In genomic region chr5:90647473-90647872, GRCm38 (mm10) we compare ENCODE assay signal across 26 mouse cellular contexts. TPM values are rescaled to one million over a fixed set of nuclear protein-coding genes. Genes with fewer than 3 reads are reported as not detected.
DNase-seq lines count a peak whose midpoint lies in the region; ATAC-seq and TF ChIP-seq lines count a peak whose summit lies in the region.
"Had no signal": no experiment of that assay in that cellular context is flagged by ENCODE, and none has a peak within 500 bp of the region (broad histone marks: within the 10 kb centered on the region; RNA-seq: fewer than 3 reads in every experiment).

No protein-coding gene starts in this region.

- H3K4me2 ChIP-seq in intestine, embryonic 16.5 days (ENCODE audit: low read depth, low read length), result no peak overlapping the region
- no peak overlapping the region for H3K4me2 ChIP-seq in intestine, embryonic 15.5 days (replicated peaks)
- H3K4me2 ChIP-seq in kidney, embryonic 15.5 days, result no peak overlapping the region
- H3K4me2 ChIP-seq: embryonic facial prominence, embryonic 15.5 days; heart, embryonic 11.5 days; liver, embryonic 12.5 days; midbrain, embryonic 13.5 days; neural tube, embryonic 12.5 days had no signal

- TF ChIP-seq CTCF in kidney, adult 2 months (conservative IDR thresholded peaks at IDR 0.05; ENCODE audit: insufficient read depth, insufficient read length, low read depth, low read length), result no peak

- no peak overlapping the region for H3K27ac ChIP-seq in intestine, embryonic 16.5 days (ENCODE audit: low read length)
- H3K27ac ChIP-seq in intestine, embryonic 15.5 days, result no peak overlapping the region
- H3K27ac ChIP-seq in kidney, adult 2 months (ENCODE audit: insufficient read depth, low read depth, low read length), result peak overlapping the region; percentile 81
- H3K27ac ChIP-seq in kidney, embryonic 15.5 days, result peak overlapping the region; percentile 45
- H3K27ac ChIP-seq: embryonic facial prominence, embryonic 15.5 days; layer of hippocampus, adult 2 months; liver, embryonic 12.5 days; midbrain, embryonic 13.5 days; neural tube, embryonic 12.5 days had no signal

- no peaks in the 10 kb centered on the region for H3K36me3 ChIP-seq in intestine, embryonic 16.5 days (ENCODE audit: control insufficient read depth, insufficient read depth, low read length)
- no peaks in the 10 kb centered on the region for H3K36me3 ChIP-seq in intestine, embryonic 15.5 days
- H3K36me3 ChIP-seq in kidney, adult 2 months (ENCODE audit: control insufficient read depth, insufficient read depth, low read length), result no peaks in the 10 kb centered on the region
- H3K36me3 ChIP-seq in kidney, embryonic 15.5 days, result no peaks in the 10 kb centered on the region
- H3K36me3 ChIP-seq: embryonic facial prominence, embryonic 15.5 days; liver, embryonic 12.5 days; midbrain, embryonic 13.5 days; neural tube, embryonic 12.5 days had no signal

- peaks cover 7% of the 10 kb centered on the region; the same call in 1 of the 2 replicates for H3K4me1 ChIP-seq in intestine, embryonic 16.5 days (ENCODE audit: control insufficient read depth, insufficient read depth, low read length)
- H3K4me1 ChIP-seq in intestine, embryonic 15.5 days (replicated peaks), result no peaks in the 10 kb centered on the region
- H3K4me1 ChIP-seq in kidney, adult 2 months (ENCODE audit: control insufficient read depth, insufficient read depth, low read length), result peaks cover 4% of the 10 kb centered on the region; the same call in 1 of the 2 replicates
- peaks cover 10% of the 10 kb centered on the region; the same call in 1 of the 2 replicates for H3K4me1 ChIP-seq in kidney, embryonic 15.5 days
- H3K4me1 ChIP-seq: embryonic facial prominence, embryonic 15.5 days; liver, embryonic 12.5 days; neural tube, embryonic 12.5 days had no signal

- H3K27me3 ChIP-seq in intestine, embryonic 16.5 days (replicated peaks; ENCODE audit: control insufficient read depth, insufficient read depth, low read length), result no peaks in the 10 kb centered on the region
- H3K27me3 ChIP-seq in intestine, embryonic 15.5 days (replicated peaks), result no peaks in the 10 kb centered on the region
- H3K27me3 ChIP-seq in kidney, adult 2 months (replicated peaks; ENCODE audit: control insufficient read depth, insufficient read depth, low read length), result no peaks in the 10 kb centered on the region
- H3K27me3 ChIP-seq in kidney, embryonic 15.5 days, result no peaks in the 10 kb centered on the region
- H3K27me3 ChIP-seq: liver, embryonic 12.5 days; midbrain, embryonic 13.5 days; neural tube, embryonic 12.5 days had no signal

- DNase-seq in kidney, adult 2 months, result peak; percentile 73
- peak; percentile 62 to 64 for DNase-seq in kidney, postnatal 36 days
- no peak for DNase-seq in adrenal gland, adult 18-20 months (ENCODE audit: low spot score in 2 of 2)
- no peak for DNase-seq in spleen, adult 12 weeks (ENCODE audit: low spot score)
- DNase-seq: adrenal gland, postnatal 10 days; cerebellum, adult 18-20 months; layer of hippocampus, postnatal 36 days; lung, adult 18-20 months; lung, postnatal 14 days; retina, postnatal 1 day; right cerebral cortex, postnatal 25 days; thymus, postnatal 36 days had no signal

- no peak overlapping the region for H3K9ac ChIP-seq in intestine, embryonic 16.5 days (ENCODE audit: low read depth, low read length)
- H3K9ac ChIP-seq in intestine, embryonic 15.5 days, result no peak overlapping the region
- H3K9ac ChIP-seq in kidney, embryonic 15.5 days, result no peak overlapping the region
- H3K9ac ChIP-seq: embryonic facial prominence, embryonic 15.5 days; liver, embryonic 12.5 days; midbrain, embryonic 13.5 days; neural tube, embryonic 12.5 days had no signal

- peak; percentile 17; the same call in 1 of the 2 replicates for ATAC-seq in intestine, embryonic 16.5 days
- no peak for ATAC-seq in intestine, embryonic 15.5 days
- peak; percentile 37; the same call in 1 of the 2 replicates for ATAC-seq in kidney, embryonic 15.5 days (replicated peaks; ENCODE audit: low FRiP score)
- ATAC-seq: forebrain, embryonic 14.5 days; hindbrain, embryonic 16.5 days; liver, embryonic 12.5 days; midbrain, embryonic 13.5 days had no signal

- TF ChIP-seq POLR2A in kidney, adult 2 months (IDR thresholded peaks at IDR 0.05; ENCODE audit: low read depth, low read length), result no peak

- H3K9me3 ChIP-seq in intestine, embryonic 16.5 days (ENCODE audit: control insufficient read depth, low read length), result no peaks in the 10 kb centered on the region
- no peaks in the 10 kb centered on the region for H3K9me3 ChIP-seq in intestine, embryonic 15.5 days
- H3K9me3 ChIP-seq in kidney, embryonic 15.5 days (replicated peaks), result no peaks in the 10 kb centered on the region
- H3K9me3 ChIP-seq: embryonic facial prominence, embryonic 15.5 days; liver, embryonic 12.5 days; midbrain, embryonic 13.5 days; neural tube, embryonic 12.5 days had no signal

- H3K4me3 ChIP-seq in intestine, embryonic 16.5 days (ENCODE audit: low read length), result no peak overlapping the region
- no peak overlapping the region for H3K4me3 ChIP-seq in intestine, embryonic 15.5 days (replicated peaks)
- H3K4me3 ChIP-seq in kidney, adult 2 months (ENCODE audit: insufficient read depth, low read depth, low read length), result no peak overlapping the region
- no peak overlapping the region for H3K4me3 ChIP-seq in kidney, embryonic 15.5 days (replicated peaks)
- H3K4me3 ChIP-seq: embryonic facial prominence, embryonic 15.5 days; layer of hippocampus, adult 2 months; liver, embryonic 12.5 days; midbrain, embryonic 13.5 days; neural tube, embryonic 12.5 days had no signal

- WGBS in intestine, embryonic 16.5 days, result 69% methylated on average over 5 of the region's 5 CpGs
- WGBS in intestine, embryonic 15.5 days, result 77% methylated on average over 5 of the region's 5 CpGs
- WGBS in kidney, adult 2 months, result 34% methylated on average over 5 of the region's 5 CpGs
- 71% methylated on average over 5 of the region's 5 CpGs for WGBS in kidney, embryonic 15.5 days

RNA-seq across cellular contexts. Expression of gene Rassf6, which starts 7.0 kb away (rescaled TPM):
- polyA plus RNA-seq in intestine, embryonic 16.5 days (2015; fragmentation: Nextera tagmentation; extraction: Ambion mirVana), result 37.9 and 43.5 TPM in 2 replicates
- 26.9 and 29.0 TPM in 2 replicates for polyA plus RNA-seq in intestine, embryonic 15.5 days (2015; fragmentation: Nextera tagmentation; extraction: Ambion mirVana)
- 10.4 and 11.4 TPM in 2 replicates for polyA plus RNA-seq in kidney, adult 2 months (2012; rRNA removed)
- polyA plus RNA-seq in kidney, embryonic 15.5 days (2015; fragmentation: Nextera tagmentation; extraction: Ambion mirVana), result 10.9 and 12.1 TPM in 2 replicates
- 1 to 10 TPM; 3.7 to 7.4 TPM for total RNA-seq in adrenal gland, adult 18-20 months (2021)
- total RNA-seq: common myeloid progenitor, adult 5-6 weeks; gastrocnemius, adult 8-10 months; MEL had no signal

Comparison
In these comparisons a context has a peak if more than half of its experiments do, and no peak if none do; other contexts are left out.
1. H3K27ac ChIP-seq: peak in kidney, adult 2 months (single experiment) and kidney, embryonic 15.5 days (single experiment); none in intestine, embryonic 16.5 days (single experiment) and intestine, embryonic 15.5 days (single experiment).
2. DNase-seq: peak in kidney, adult 2 months (single experiment) and kidney, postnatal 36 days (2 of 2); none in adrenal gland, adult 18-20 months (0 of 2) and spleen, adult 12 weeks (single experiment).